Mouse (Mus musculus): ENCODE results near the gene Ppp2r5e.

The Ppp2r5e gene

GRCm38 (mm10) chr12:75595291-75596153 is 523 bp downstream of the Ppp2r5e start:
- ChIA-PET POLR2A (interaction anchor here (0.5 to 2.9 kb wide), 75 partner anchors 8 to 1882 kb away, joined by 3 to 26 read pairs (median 4); partner anchors contain the start of genes Wdr89 (in 3 of the 4), Hspa2 (in 1 of the 4), Max (in 1 of the 4) and Sgpp1 (in 1 of the 4)), CTCF (interaction anchor here in 3 of 4 experiments (0.5 to 2.2 kb wide), 8 partner anchors 8 to 768 kb away, joined by 3 to 8 read pairs (median 4); partner anchors contain the start of gene Wdr89 (in 1 of the 3))

- CTCF ChIA-PET: interaction anchor here in 1 of 4 experiments (2.2 kb wide), 1 partner anchor 22 kb away, joined by 8 read pairs; no protein-coding TSS in a partner anchor
Measured at GRCm38 (mm10) chr12:75594404-75594803, 1.6 kb downstream of the Ppp2r5e start.

GRCm38 (mm10) chr12:75593817-75594216 is 2.2 kb downstream of the Ppp2r5e start:
- CTCF ChIA-PET: no interaction called here
- POLR2A ChIA-PET: interaction anchor here in 2 of 4 experiments (0.7 to 2.9 kb wide), 9 partner anchors 7 to 1136 kb away, joined by 3 to 8 read pairs (median 3); partner anchors contain the start of gene Wdr89 (in 2 of the 2)

More at GRCm38 (mm10) chr12:75594404-75594803, 1.6 kb downstream of the Ppp2r5e start:
- POLR2A ChIA-PET: interaction anchor here in 2 of 4 experiments (0.9 to 2.9 kb wide), 13 partner anchors 8 to 136 kb away, joined by 3 to 26 read pairs (median 4); partner anchors contain the start of gene Wdr89 (in 2 of the 2)

- ChIA-PET CTCF (interaction anchor here (0.6 to 2.0 kb wide), 12 partner anchors 9 to 174 kb away, joined by 3 to 10 read pairs (median 3); partner anchors contain the start of gene Ppp2r5e (in 1 of the 4)), POLR2A (interaction anchor here in 3 of 4 experiments (0.6 to 5.0 kb wide), 9 partner anchors 8 to 489 kb away, joined by 3 to 26 read pairs (median 4); partner anchors contain the start of gene Ppp2r5e (in 2 of the 3))
Measured at GRCm38 (mm10) chr12:75587501-75587900, 8.5 kb downstream of the Ppp2r5e start.

- CTCF ChIA-PET: interaction anchor here in 1 of 4 experiments (0.7 kb wide), 1 partner anchor 121 kb away, joined by 5 read pairs; no protein-coding TSS in a partner anchor
- POLR2A ChIA-PET: interaction anchor here in 3 of 4 experiments (0.7 to 5.0 kb wide), 4 partner anchors 12 to 48 kb away, joined by 5 to 26 read pairs (median 7); partner anchors contain the start of gene Ppp2r5e (in 2 of the 3)
Measured at GRCm38 (mm10) chr12:75583776-75584175, 12.3 kb downstream of the Ppp2r5e start.

DNA sequence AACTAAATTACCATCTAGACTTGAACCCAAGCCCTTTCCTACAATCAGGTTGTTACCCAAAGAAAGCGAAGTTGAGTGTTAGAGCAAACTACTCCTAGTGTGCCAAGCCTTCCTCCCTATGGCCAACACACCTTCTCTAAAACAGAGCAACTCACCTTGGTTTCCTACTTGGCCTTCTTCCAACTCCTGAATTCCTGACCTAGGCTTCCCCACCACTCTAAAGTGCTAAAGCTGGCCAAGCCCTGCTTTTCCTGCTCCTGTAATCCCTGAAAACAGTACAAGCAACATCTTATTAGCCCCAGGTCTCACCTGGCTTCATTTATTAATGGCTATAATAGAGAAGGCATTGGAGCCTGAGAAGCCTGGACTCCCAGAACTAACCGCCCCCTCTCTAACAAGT is 17.0 kb downstream of the Ppp2r5e start:
- POLR2A ChIA-PET: interaction anchor here in 2 of 4 experiments (0.6 to 3.0 kb wide), 4 partner anchors 13 to 182 kb away, joined by 3 to 8 read pairs (median 4); partner anchors contain the start of gene Ppp2r5e (in 1 of the 2)
- CTCF ChIA-PET: no interaction called here

GRCm38 (mm10) chr12:75577255-75577654 is 18.8 kb downstream of the Ppp2r5e start:
- ChIA-PET CTCF (interaction anchor here in 2 of 4 experiments (0.9 to 1.1 kb wide), 2 partner anchors 10 to 12 kb away, joined by 5 read pairs; no protein-coding TSS in a partner anchor), POLR2A (interaction anchor here in 2 of 4 experiments (0.8 to 1.8 kb wide), 10 partner anchors 10 to 118 kb away, joined by 3 to 7 read pairs (median 4); partner anchors contain the start of gene Ppp2r5e (in 2 of the 2))

DNA sequence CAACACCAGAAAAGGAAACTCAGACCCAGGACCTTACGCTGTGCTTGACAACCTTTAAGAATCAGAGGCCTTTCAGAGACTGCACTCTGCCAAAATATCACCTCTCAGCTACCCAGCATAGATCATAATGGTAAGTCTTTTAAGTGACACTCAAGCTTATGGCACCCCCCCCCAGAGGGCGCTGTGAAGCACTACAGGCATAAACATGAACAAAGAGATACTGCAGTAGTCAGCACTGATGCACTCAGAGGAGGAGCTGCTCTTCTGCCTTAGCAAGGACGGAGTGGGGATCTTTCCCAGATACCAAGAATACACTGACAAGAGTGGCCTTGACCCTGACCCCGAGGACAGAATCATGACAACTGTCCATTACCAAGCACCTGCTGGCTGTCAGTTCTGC is 23.8 kb downstream of the Ppp2r5e start:
- CTCF ChIA-PET: interaction anchor here (0.6 to 2.4 kb wide), 25 partner anchors 8 to 329 kb away, joined by 3 to 12 read pairs (median 3); partner anchors contain the start of gene Ppp2r5e (in 2 of the 4)
- POLR2A ChIA-PET: interaction anchor here in 2 of 4 experiments (0.6 to 2.1 kb wide), 10 partner anchors 10 to 127 kb away, joined by 3 to 11 read pairs (median 3); partner anchors contain the start of genes Ppp2r5e (in 1 of the 2) and Wdr89 (in 1 of the 2)

- POLR2A ChIA-PET: interaction anchor here in 2 of 4 experiments (0.5 to 2.1 kb wide), 5 partner anchors 12 to 958 kb away, joined by 3 to 11 read pairs (median 3); partner anchors contain the start of gene Ppp2r5e (in 1 of the 2)
- CTCF ChIA-PET: interaction anchor here in 1 of 4 experiments (0.7 kb wide), 1 partner anchor 1887 kb away, joined by 3 read pairs; no protein-coding TSS in a partner anchor
Measured at GRCm38 (mm10) chr12:75570138-75570537, 25.9 kb downstream of the Ppp2r5e start.

GRCm38 (mm10) chr12:75567745-75568144 is 28.3 kb downstream of the Ppp2r5e start:
- CTCF ChIA-PET: interaction anchor here in 1 of 4 experiments (1.4 kb wide), 1 partner anchor 19 kb away, joined by 3 read pairs; no protein-coding TSS in a partner anchor
- POLR2A ChIA-PET: interaction anchor here in 2 of 4 experiments (1.2 to 1.4 kb wide), 2 partner anchors 11 to 16 kb away, joined by 3 to 4 read pairs; no protein-coding TSS in a partner anchor

GRCm38 (mm10) chr12:75565756-75566155 is 30.3 kb downstream of the Ppp2r5e start:
- CTCF ChIA-PET: no interaction called here
- POLR2A ChIA-PET: interaction anchor here in 1 of 4 experiments (1.0 to 2.2 kb wide), 3 partner anchors 10 to 46 kb away, joined by 4 to 6 read pairs (median 4); no protein-coding TSS in a partner anchor

- ChIA-PET CTCF (interaction anchor here in 2 of 4 experiments (0.6 to 1.1 kb wide), 3 partner anchors 8 to 552 kb away, joined by 4 to 11 read pairs (median 5); no protein-coding TSS in a partner anchor), POLR2A (interaction anchor here in 3 of 4 experiments (0.6 to 2.2 kb wide), 7 partner anchors 17 to 509 kb away, joined by 3 to 6 read pairs (median 4); partner anchors contain the start of gene Ppp2r5e (in 1 of the 3))
Measured at GRCm38 (mm10) chr12:75564498-75564897, 31.5 kb downstream of the Ppp2r5e start.

DNA sequence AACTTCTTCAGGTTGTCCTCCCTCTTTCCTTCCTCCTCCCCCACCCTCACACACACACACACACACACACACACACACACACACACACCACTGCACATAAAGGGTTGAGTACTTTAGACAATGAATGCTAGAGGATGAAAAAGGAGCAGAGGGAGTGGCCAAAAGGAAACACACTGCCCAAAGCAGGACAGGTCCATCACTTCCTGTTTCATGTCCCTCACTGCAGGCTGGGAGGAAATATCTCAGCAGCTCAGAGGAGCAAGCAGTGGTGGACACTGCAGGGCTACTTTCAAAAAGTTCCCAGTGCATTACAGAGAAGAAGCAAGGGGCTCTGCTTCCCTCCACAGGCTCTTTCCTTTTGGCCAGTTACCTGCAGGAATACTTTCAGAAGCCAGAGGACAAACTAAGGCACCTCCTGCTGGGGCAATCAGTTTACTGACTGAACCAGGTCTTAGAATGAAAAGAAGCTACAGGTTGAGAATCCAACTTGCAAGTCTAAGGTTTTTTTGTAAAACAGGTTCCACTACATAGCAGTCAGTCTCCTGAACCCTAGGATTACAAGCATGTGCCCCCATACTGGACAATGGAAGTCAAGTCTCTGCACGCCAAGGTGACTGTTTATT is 32.9 kb downstream of the Ppp2r5e start:
- CTCF ChIA-PET: no interaction called here
- POLR2A ChIA-PET: no interaction called here

DNA sequence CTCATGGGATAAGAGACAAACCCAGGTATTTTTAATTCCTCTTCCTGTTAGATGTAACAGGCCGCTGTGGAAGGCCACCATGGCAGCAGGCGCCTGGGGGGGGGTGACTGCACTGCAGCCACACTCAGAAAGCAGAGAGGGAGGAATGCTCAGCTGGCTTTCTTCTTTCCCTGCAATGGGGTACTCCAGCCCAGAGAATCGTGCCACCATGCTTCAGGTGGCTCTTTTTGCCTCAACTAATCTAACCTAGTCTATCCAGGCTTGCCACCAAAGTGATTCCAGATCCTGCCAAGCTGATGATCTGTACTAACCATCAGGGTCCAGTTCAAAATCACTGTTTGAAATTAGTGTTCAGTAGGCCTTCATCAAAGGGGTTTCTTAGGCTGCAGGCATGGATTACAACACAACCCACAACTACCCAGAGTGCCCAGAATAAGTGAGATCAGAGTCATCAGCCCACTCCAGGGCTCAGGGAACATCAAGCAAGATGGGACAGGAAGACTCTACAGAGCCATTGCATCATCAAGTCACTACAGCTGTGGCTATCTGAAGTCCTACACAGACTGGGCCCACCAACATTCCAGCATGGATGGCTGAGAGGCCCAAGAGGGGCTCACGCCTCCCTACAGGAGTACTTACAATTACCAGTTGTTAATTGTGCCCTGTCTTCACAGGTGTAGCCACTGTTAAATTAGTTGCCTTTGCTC is 35.2 kb downstream of the Ppp2r5e start:
- ChIA-PET CTCF (no interaction called here), POLR2A (no interaction called here)

DNA sequence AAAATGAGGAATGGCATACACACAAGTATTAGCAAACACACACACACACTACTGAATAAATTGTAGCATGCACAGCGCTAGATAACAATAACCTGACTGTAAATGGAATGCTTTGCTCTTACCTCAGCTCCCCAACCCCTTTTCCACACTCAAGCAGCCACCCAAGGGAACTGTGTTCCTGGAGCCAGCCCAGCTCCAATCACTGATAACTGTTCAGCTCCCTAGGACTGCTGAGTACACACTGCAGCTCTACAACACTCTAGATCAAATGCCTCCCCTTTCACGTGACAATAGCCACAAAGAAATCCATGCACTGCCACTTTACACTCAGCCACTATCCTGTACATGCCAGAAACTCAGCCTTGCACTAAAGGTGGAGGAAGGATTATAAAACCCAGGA is 36.8 kb downstream of the Ppp2r5e start:
- POLR2A ChIA-PET: no interaction called here
- CTCF ChIA-PET: interaction anchor here in 1 of 4 experiments (0.6 kb wide), 1 partner anchor 36 kb away, joined by 3 read pairs; no protein-coding TSS in a partner anchor

- ChIA-PET POLR2A (interaction anchor here in 2 of 4 experiments (0.8 to 1.7 kb wide), 5 partner anchors 10 to 59 kb away, joined by 3 read pairs; no protein-coding TSS in a partner anchor), CTCF (no interaction called here)
Measured at GRCm38 (mm10) chr12:75557813-75558212, 38.2 kb downstream of the Ppp2r5e start.

GRCm38 (mm10) chr12:75555032-75555431 is 41.0 kb downstream of the Ppp2r5e start:
- ChIA-PET CTCF (interaction anchor here in 1 of 4 experiments (1.2 kb wide), 1 partner anchor 17 kb away, joined by 4 read pairs; no protein-coding TSS in a partner anchor), POLR2A (interaction anchor here in 1 of 4 experiments (1.1 kb wide), 1 partner anchor 41 kb away, joined by 6 read pairs; the partner anchor contains the start of gene Ppp2r5e)

Data from embryonic stem cell, embryonic (primary cell).